Comparison of ENCODE assay signal across 10 mouse cellular contexts in the genomic region with DNA sequence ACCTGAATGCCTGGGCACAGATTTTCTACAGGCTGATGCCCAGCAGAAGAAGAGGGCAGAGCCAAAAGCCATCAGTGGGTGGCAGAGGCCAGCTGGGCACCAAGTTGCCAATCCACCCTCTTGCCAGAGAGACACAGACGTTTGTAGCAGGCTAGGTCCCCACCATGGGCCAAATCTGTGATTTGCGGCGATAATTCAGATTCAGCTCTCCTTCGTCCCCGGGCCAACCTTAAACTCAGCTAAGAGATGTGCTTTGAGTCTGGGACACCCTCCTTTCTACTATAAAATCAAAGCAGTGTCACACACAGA.
A peak's percentile ranks its signal among the peaks of the same experiment; 100 is the strongest.
DNase-seq lines count a peak whose midpoint lies in the region; ATAC-seq and TF ChIP-seq lines count a peak whose summit lies in the region.
"Had no signal": no experiment of that assay in that cellular context is flagged by ENCODE, and none has a peak within 500 bp of the region (broad histone marks: within the 10 kb centered on the region; RNA-seq: fewer than 3 reads in every experiment).

No protein-coding gene starts in this region.

- no peak for TF ChIP-seq CTCF in lung, embryonic 14.5 days (IDR thresholded peaks at IDR 0.05; ENCODE audit: low read depth)

- peak overlapping the region; percentile 88 for H3K27ac ChIP-seq in lung, embryonic 14.5 days (ENCODE audit: low read depth)
- H3K27ac ChIP-seq in hindbrain, embryonic 16.5 days (ENCODE audit: low read depth, low read length) = peak overlapping the region; percentile 54
- H3K27ac ChIP-seq: neural tube, embryonic 13.5 days had no signal

- H3K4me3 ChIP-seq in lung, embryonic 14.5 days (ENCODE audit: low read depth, low read length) = no peak overlapping the region
- H3K4me3 ChIP-seq in hindbrain, embryonic 16.5 days (ENCODE audit: low read length) = no peak overlapping the region
- H3K4me3 ChIP-seq: neural tube, embryonic 13.5 days had no signal

- no peak for ATAC-seq in lung, embryonic 14.5 days (ENCODE audit: insufficient read depth)
- peak; percentile 25; the same call in 1 of the 2 replicates for ATAC-seq in hindbrain, embryonic 16.5 days
- no peak for ATAC-seq in megakaryocyte-erythroid progenitor cell, adult 5-6 weeks (replicated peaks; ENCODE audit: low FRiP score, low TSS enrichment, poor library complexity, severe bottlenecking)

- H3K4me1 ChIP-seq in lung, embryonic 14.5 days (ENCODE audit: insufficient read depth) = peaks cover 20% of the 10 kb centered on the region
- H3K4me1 ChIP-seq in hindbrain, embryonic 16.5 days (ENCODE audit: control insufficient read depth, insufficient read depth, low read depth, low read length) = peaks cover 16% of the 10 kb centered on the region

- no peak overlapping the region for H3K9ac ChIP-seq in lung, embryonic 14.5 days
- no peak overlapping the region for H3K9ac ChIP-seq in hindbrain, embryonic 16.5 days (ENCODE audit: low read depth, low read length)
- H3K9ac ChIP-seq: neural tube, embryonic 13.5 days had no signal

- 62% methylated on average over 5 of the region's 5 CpGs for WGBS in lung, embryonic 14.5 days
- WGBS in hindbrain, embryonic 16.5 days = 50% methylated on average over 5 of the region's 5 CpGs

- no peaks in the 10 kb centered on the region for H3K27me3 ChIP-seq in lung, embryonic 14.5 days (ENCODE audit: insufficient read depth, low read length)
- no peaks in the 10 kb centered on the region for H3K27me3 ChIP-seq in hindbrain, embryonic 16.5 days (replicated peaks; ENCODE audit: control insufficient read depth, insufficient read depth, low read length)
- H3K27me3 ChIP-seq: neural tube, embryonic 13.5 days had no signal

- no peak for DNase-seq in lung, embryonic 14.5 days
- DNase-seq in lung, adult 18-20 months = no peak
- peak; percentile 76 for DNase-seq in cerebellum, adult 11-12 months
- DNase-seq in cerebellum, postnatal 36 days = peak; percentile 62
- no peak for DNase-seq in Muller cell, postnatal 12 days (ENCODE audit: inconsistent ontology term)
- no peak for DNase-seq in frontal cortex, postnatal 14 days (ENCODE audit: low spot score in 2 of 2)
- DNase-seq: kidney, adult 18-20 months had no signal

- peak overlapping the region; percentile 54 for H3K4me2 ChIP-seq in lung, embryonic 14.5 days
- peak overlapping the region; percentile 7; the same call in 1 of the 2 replicates for H3K4me2 ChIP-seq in hindbrain, embryonic 16.5 days (ENCODE audit: low read length)

- H3K36me3 ChIP-seq in lung, embryonic 14.5 days (ENCODE audit: insufficient read depth) = no peaks in the 10 kb centered on the region
- H3K36me3 ChIP-seq in hindbrain, embryonic 16.5 days (ENCODE audit: control insufficient read depth, insufficient read depth, low read length) = no peaks in the 10 kb centered on the region
- H3K36me3 ChIP-seq: neural tube, embryonic 13.5 days had no signal

- no peaks in the 10 kb centered on the region for H3K9me3 ChIP-seq in lung, embryonic 14.5 days (ENCODE audit: low read depth, low read length)
- no peaks in the 10 kb centered on the region for H3K9me3 ChIP-seq in hindbrain, embryonic 16.5 days (ENCODE audit: control insufficient read depth, low read length)
- H3K9me3 ChIP-seq: neural tube, embryonic 13.5 days had no signal

Comparison
In these comparisons a context has a peak if more than half of its experiments do, and no peak if none do; other contexts are left out.
1. DNase-seq: peak in cerebellum, adult 11-12 months (single experiment) and cerebellum, postnatal 36 days (2 of 2); none in lung, embryonic 14.5 days (single experiment), lung, adult 18-20 months (0 of 2), Muller cell, postnatal 12 days (single experiment) and frontal cortex, postnatal 14 days (0 of 2).